Mouse (Mus musculus) forebrain, embryonic 10.5 days (tissue): ENCODE results near the gene Zfp341. TPM values are rescaled to one million over a fixed set of nuclear protein-coding genes. Genes with fewer than 3 reads are reported as not detected.

Experiments used
- DNase-seq: peaks from one replicate; pipeline ENCODE4 v3.0.0-alpha.2; 2017; ENCODE audit warnings: low spot score; ENCODE audit errors: extremely low spot score
- H3K27ac ChIP-seq: fragments of 300-500 bp; sonication (generic); 2 replicates; pipeline ENCODE4 v1.5.1; 2016; ENCODE audit warnings: mild to moderate bottlenecking
- H3K27me3 ChIP-seq: fragments of 300-500 bp; sonication (generic); 2 replicates; pipeline ENCODE4 v1.6.1; 2016; ENCODE audit warnings: mild to moderate bottlenecking; ENCODE audit not compliant: poor library complexity, severe bottlenecking
- H3K36me3 ChIP-seq: fragments of 300-500 bp; sonication (generic); replicated peaks from 2 replicates; pipeline ENCODE4 v1.6.1; 2016; ENCODE audit warnings: mild to moderate bottlenecking, moderate library complexity
- H3K4me1 ChIP-seq: fragments of 300-500 bp; sonication (generic); 2 replicates; pipeline ENCODE4 v1.6.1; 2016
- H3K4me3 ChIP-seq: fragments of 300-500 bp; sonication (generic); 2 replicates; pipeline ENCODE4 v1.5.1; 2016; ENCODE audit warnings: mild to moderate bottlenecking, moderate library complexity
- H3K9me3 ChIP-seq: fragments of 300-500 bp; sonication (generic); 2 replicates; pipeline ENCODE4 v1.6.1; 2016; ENCODE audit warnings: mild to moderate bottlenecking, moderate library complexity
- WGBS: fragments of 180-500 bp; shearing (Covaris S2); methylation state at CpG from one replicate; pipeline ENCODE4 v1.1.7; 2016; 5-methylcytosine and 5-hydroxymethylcytosine counted together
- polyA plus RNA-seq: library from polyadenylated mRNA; unstranded; fragments of >200 nt; fragmentation: Nextera tagmentation; extraction: Ambion mirVana; gene quantifications from 2 replicates; pipeline ENCODE4 v1.2.1, GENCODE M21; 2016

The Zfp341 gene
- 0.93 and 1.2 TPM in 2 replicates for polyA plus RNA-seq

GRCm38 (mm10) chr2:154613118-154614115 lies at the start of gene Zfp341, which contains the start of gene 4930519P11Rik:
Gene Zfp341 (plus strand): TSS chr2:154613297.
Gene 4930519P11Rik (minus strand): TSS chr2:154613437.
- H3K4me1 ChIP-seq = peaks cover 34% of the 10 kb centered on the region
- peak within 1 kb of the TSS; percentile 96 for H3K27ac ChIP-seq
- DNase-seq = peak; percentile 90
- H3K27me3 ChIP-seq = peaks cover 5% of the 10 kb centered on the region
- H3K36me3 ChIP-seq = peaks cover 6% of the 10 kb centered on the region
- no peaks in the 10 kb centered on the region for H3K9me3 ChIP-seq
- WGBS = 1% methylated on average over 97 of the region's 98 CpGs
- peak within 1 kb of the TSS; percentile 60 for H3K4me3 ChIP-seq

- Histone ChIP-seq H3K27ac (no peak overlapping the region), H3K27me3 (no peaks in the 10 kb centered on the region), H3K36me3 (peaks cover 75% of the 10 kb centered on the region), H3K4me3 (no peak overlapping the region), H3K9me3 (no peaks in the 10 kb centered on the region), H3K4me1 (peaks cover 49% of the 10 kb centered on the region)
- no peak for DNase-seq
- 95% methylated on average over 22 of the region's 22 CpGs for WGBS
Measured at GRCm38 (mm10) chr2:154563612-154564170, 49.4 kb upstream of the Zfp341 start.

- 0 out of 2 replicates have a peak, but pooled peaks cover 2% of the 10 kb centered on the region for H3K27me3 ChIP-seq
- no peak overlapping the region for H3K4me3 ChIP-seq
- H3K4me1 ChIP-seq = peaks cover 53% of the 10 kb centered on the region
- peaks cover 62% of the 10 kb centered on the region for H3K36me3 ChIP-seq
- no peak for DNase-seq
- peak overlapping the region; percentile 44; the same call in 1 of the 2 replicates for H3K27ac ChIP-seq
- H3K9me3 ChIP-seq = no peaks in the 10 kb centered on the region
- 89% methylated on average over 3 of the region's 3 CpGs for WGBS
Measured at GRCm38 (mm10) chr2:154565562-154565961, 47.5 kb upstream of the Zfp341 start.

GRCm38 (mm10) chr2:154566641-154567040 lies 46.5 kb upstream of the Zfp341 start:
- Histone ChIP-seq H3K4me1 (peaks cover 61% of the 10 kb centered on the region), H3K36me3 (peaks cover 52% of the 10 kb centered on the region), H3K27ac (peak overlapping the region; percentile 44; the same call in 1 of the 2 replicates), H3K9me3 (no peaks in the 10 kb centered on the region), H3K27me3 (peaks cover 6% of the 10 kb centered on the region; the same call in 1 of the 2 replicates), H3K4me3 (peak overlapping the region; percentile 1; the same call in 1 of the 2 replicates)
- 68% methylated on average over 8 of the region's 8 CpGs for WGBS
- DNase-seq = no peak

GRCm38 (mm10) chr2:154567766-154568165 lies 45.3 kb upstream of the Zfp341 start:
- Histone ChIP-seq H3K4me3 (peak overlapping the region; percentile 88), H3K27ac (peak overlapping the region; percentile 98), H3K27me3 (peaks cover 10% of the 10 kb centered on the region; the same call in 1 of the 2 replicates), H3K9me3 (no peaks in the 10 kb centered on the region), H3K4me1 (peaks cover 61% of the 10 kb centered on the region), H3K36me3 (peaks cover 40% of the 10 kb centered on the region)
- no peak for DNase-seq
- WGBS = 83% methylated on average over 2 of the region's 2 CpGs

- peaks cover 61% of the 10 kb centered on the region for H3K4me1 ChIP-seq
- peak overlapping the region; percentile 98 for H3K27ac ChIP-seq
Measured at GRCm38 (mm10) chr2:154568329-154569070, 44.6 kb upstream of the Zfp341 start.

GRCm38 (mm10) chr2:154569071-154569748 lies 43.9 kb upstream of the Zfp341 start:
- H3K36me3 ChIP-seq = peaks cover 26% of the 10 kb centered on the region
- peak overlapping the region; percentile 98 for H3K27ac ChIP-seq
- peak overlapping the region; percentile 88 for H3K4me3 ChIP-seq
- peaks cover 10% of the 10 kb centered on the region; the same call in 1 of the 2 replicates for H3K27me3 ChIP-seq
- WGBS = under 1% methylated on average over 65 of the region's 70 CpGs
- H3K4me1 ChIP-seq = peaks cover 61% of the 10 kb centered on the region
- H3K9me3 ChIP-seq = no peaks in the 10 kb centered on the region
- DNase-seq = peak; percentile 64

More at GRCm38 (mm10) chr2:154568329-154569070, 44.6 kb upstream of the Zfp341 start:
- 25% methylated on average over 10 of the region's 10 CpGs for WGBS
- DNase-seq = peak; percentile 51
- peak overlapping the region; percentile 88 for H3K4me3 ChIP-seq
- peaks cover 33% of the 10 kb centered on the region for H3K36me3 ChIP-seq
- no peaks in the 10 kb centered on the region for H3K9me3 ChIP-seq
- peaks cover 10% of the 10 kb centered on the region; the same call in 1 of the 2 replicates for H3K27me3 ChIP-seq

- Histone ChIP-seq H3K4me1 (peaks cover 61% of the 10 kb centered on the region), H3K27me3 (peaks cover 10% of the 10 kb centered on the region; the same call in 1 of the 2 replicates), H3K36me3 (peaks cover 20% of the 10 kb centered on the region), H3K27ac (peak within 1 kb of the TSS; percentile 98), H3K9me3 (no peaks in the 10 kb centered on the region), H3K4me3 (peak within 1 kb of the TSS; percentile 88)
- under 1% methylated on average over 44 of the region's 44 CpGs for WGBS
- peak; percentile 98 for DNase-seq
Measured at GRCm38 (mm10) chr2:154569836-154570286, 43.2 kb upstream of the Zfp341 start, which contains the start of gene E2f1. Gene E2f1 (minus strand): TSS chr2:154569892.

- Histone ChIP-seq H3K27me3 (peaks cover 10% of the 10 kb centered on the region; the same call in 1 of the 2 replicates), H3K36me3 (peaks cover 11% of the 10 kb centered on the region), H3K4me1 (peaks cover 53% of the 10 kb centered on the region), H3K27ac (peak overlapping the region; percentile 98), H3K9me3 (no peaks in the 10 kb centered on the region), H3K4me3 (peak overlapping the region; percentile 88; the same call in 1 of the 2 replicates)
- no peak for DNase-seq
- WGBS = 86% methylated on average over 4 of the region's 4 CpGs
Measured at GRCm38 (mm10) chr2:154570666-154571065, 42.4 kb upstream of the Zfp341 start.

- DNase-seq = no peak
- Histone ChIP-seq H3K4me3 (peak overlapping the region; percentile 88; the same call in 1 of the 2 replicates), H3K9me3 (no peaks in the 10 kb centered on the region), H3K27ac (0 out of 2 replicates have a peak overlapping the region, but pooled peaks have one; percentile 98), H3K36me3 (peaks cover 7% of the 10 kb centered on the region), H3K4me1 (peaks cover 50% of the 10 kb centered on the region), H3K27me3 (peaks cover 10% of the 10 kb centered on the region; the same call in 1 of the 2 replicates)
- 90% methylated on average over 4 of the region's 4 CpGs for WGBS
Measured at GRCm38 (mm10) chr2:154571266-154571665, 41.8 kb upstream of the Zfp341 start.

- H3K4me1 ChIP-seq = peaks cover 50% of the 10 kb centered on the region
- no peaks in the 10 kb centered on the region for H3K9me3 ChIP-seq
- H3K36me3 ChIP-seq = peaks cover 7% of the 10 kb centered on the region
- H3K27me3 ChIP-seq = peaks cover 10% of the 10 kb centered on the region; the same call in 1 of the 2 replicates
- H3K27ac ChIP-seq = no peak overlapping the region
- no peak for DNase-seq
- WGBS = 88% methylated on average over 8 of the region's 8 CpGs
- no peak overlapping the region for H3K4me3 ChIP-seq
Measured at GRCm38 (mm10) chr2:154571976-154572375, 41.1 kb upstream of the Zfp341 start.
